Mouse (Mus musculus) hindbrain, embryonic 16.5 days (tissue): ENCODE measurements around the gene Rac3. TPM values are rescaled to one million over a fixed set of nuclear protein-coding genes. Genes with fewer than 3 reads are reported as not detected.

Experiments used
- ATAC-seq: fragments of 200-750 bp; cut with Nextera tagmentation; 2 replicates; pipeline ENCODE4 v1.8.0; 2017; ENCODE audit warnings: moderate TSS enrichment, moderate library complexity
- H3K27ac ChIP-seq: fragments of 300-500 bp; sonication (generic); 2 replicates; pipeline ENCODE4 v1.5.1; 2014; ENCODE audit warnings: low read depth, mild to moderate bottlenecking, control low read depth, low read length, moderate library complexity
- H3K27me3 ChIP-seq: fragments of 300-500 bp; sonication (generic); replicated peaks from 2 replicates; pipeline ENCODE4 v1.6.1; 2014; ENCODE audit warnings: low read length; ENCODE audit not compliant: control insufficient read depth, insufficient read depth
- H3K36me3 ChIP-seq: fragments of 300-500 bp; sonication (generic); 2 replicates; pipeline ENCODE4 v1.6.1; 2014; ENCODE audit warnings: mild to moderate bottlenecking, low read length, moderate library complexity, mixed read lengths; ENCODE audit not compliant: control insufficient read depth, insufficient read depth
- H3K4me1 ChIP-seq: fragments of 300-500 bp; sonication (generic); 2 replicates; pipeline ENCODE4 v1.6.1; 2014; ENCODE audit warnings: low read depth, low read length; ENCODE audit not compliant: control insufficient read depth, insufficient read depth
- H3K4me2 ChIP-seq: fragments of 300-500 bp; sonication (generic); 2 replicates; pipeline ENCODE4 v1.6.1; 2014; ENCODE audit warnings: mild to moderate bottlenecking, low read length, control low read depth, moderate library complexity
- H3K4me3 ChIP-seq: fragments of 300-500 bp; sonication (generic); 2 replicates; pipeline ENCODE4 v1.5.1; 2014; ENCODE audit warnings: mild to moderate bottlenecking, low read length, control low read depth, moderate library complexity
- H3K9ac ChIP-seq: fragments of 300-500 bp; sonication (generic); 2 replicates; pipeline ENCODE4 v1.6.1; 2014; ENCODE audit warnings: low read depth, mild to moderate bottlenecking, control low read depth, low read length, moderate library complexity
- H3K9me3 ChIP-seq: fragments of 300-500 bp; sonication (generic); 2 replicates; pipeline ENCODE4 v1.6.1; 2014; ENCODE audit warnings: mild to moderate bottlenecking, low read length, moderate library complexity; ENCODE audit not compliant: control insufficient read depth
- WGBS: fragments of 180-500 bp; shearing (Covaris S2); extraction: QIAGEN DNeasy Blood & Tissue Kit; methylation state at CpG from one replicate; pipeline ENCODE4 v1.1.7; 2014; 5-methylcytosine and 5-hydroxymethylcytosine counted together
- polyA plus RNA-seq: library from polyadenylated mRNA; unstranded; fragments of >200 nt; fragmentation: Nextera tagmentation; extraction: Ambion mirVana; gene quantifications from 2 replicates; pipeline ENCODE4 v1.2.1, GENCODE M21; 2015

Rac3 gene
- polyA plus RNA-seq, 1 experiment from 2014 or later = 705 TPM

GRCm38 (mm10) chr11:120697741-120698140 lies 23.5 kb upstream of the Rac3 start:
- H3K27ac ChIP-seq = no peak overlapping the region
- H3K4me3 ChIP-seq = no peak overlapping the region
- peaks cover 13% of the 10 kb centered on the region for H3K36me3 ChIP-seq
- no peaks in the 10 kb centered on the region for H3K4me1 ChIP-seq
- no peak for ATAC-seq
- no peak overlapping the region for H3K9ac ChIP-seq
- no peaks in the 10 kb centered on the region for H3K9me3 ChIP-seq
- H3K4me2 ChIP-seq = no peak overlapping the region
- no peaks in the 10 kb centered on the region for H3K27me3 ChIP-seq
- WGBS = 79% methylated on average over 10 of the region's 10 CpGs

DNA sequence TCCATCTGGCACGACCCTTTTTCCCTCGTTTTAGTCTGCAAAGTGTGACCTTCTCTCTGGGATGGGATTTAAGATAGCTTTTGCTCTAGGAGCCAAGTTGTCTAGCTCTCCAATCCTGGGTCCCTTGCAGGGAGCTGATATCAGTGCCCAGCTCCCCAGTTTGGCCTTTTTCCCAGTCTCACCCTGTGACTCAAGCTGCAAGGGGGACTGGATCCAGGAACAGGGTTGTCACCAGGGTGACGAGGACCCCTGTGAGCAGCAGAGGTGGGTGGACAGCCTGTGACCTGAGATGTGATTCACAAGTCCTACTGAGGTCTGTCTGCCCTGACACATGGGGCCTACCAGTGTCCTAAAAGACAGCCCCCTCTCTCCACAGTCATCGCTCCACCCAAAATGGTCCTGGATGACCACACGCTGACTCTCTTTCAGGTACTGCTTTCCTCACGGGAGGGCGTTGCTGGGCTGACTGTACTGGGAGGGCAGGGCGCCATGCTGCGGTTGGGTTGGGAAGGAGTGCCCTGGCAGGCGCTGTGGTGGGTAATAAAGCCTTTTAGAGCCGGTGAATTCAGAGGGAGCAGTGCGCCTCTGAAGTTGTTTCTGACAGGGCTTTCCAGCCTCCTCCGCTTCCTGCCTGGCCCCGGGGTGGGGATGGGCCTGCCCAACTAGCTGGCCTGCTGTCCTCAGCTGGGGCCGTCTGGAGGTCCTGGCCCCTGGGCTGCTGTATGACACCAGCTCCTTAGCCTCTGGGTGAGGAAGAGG lies 17.4 kb upstream of the Rac3 start:
- Histone ChIP-seq H3K36me3 (peaks cover 10% of the 10 kb centered on the region; the same call in 1 of the 2 replicates), H3K27me3 (no peaks in the 10 kb centered on the region), H3K4me2 (no peak overlapping the region), H3K9me3 (no peaks in the 10 kb centered on the region), H3K27ac (no peak overlapping the region), H3K4me3 (no peak overlapping the region), H3K9ac (peak overlapping the region; percentile 5; the same call in 1 of the 2 replicates), H3K4me1 (peaks cover 12% of the 10 kb centered on the region)
- no peak for ATAC-seq
- WGBS = 32% methylated on average over 15 of the region's 15 CpGs

GRCm38 (mm10) chr11:120704486-120705325 lies 16.6 kb upstream of the Rac3 start:
- WGBS = 15% methylated on average over 8 of the region's 8 CpGs
- Histone ChIP-seq H3K4me1 (peaks cover 12% of the 10 kb centered on the region), H3K36me3 (peaks cover 10% of the 10 kb centered on the region; the same call in 1 of the 2 replicates), H3K27me3 (no peaks in the 10 kb centered on the region), H3K9me3 (no peaks in the 10 kb centered on the region), H3K27ac (no peak overlapping the region), H3K4me2 (no peak overlapping the region), H3K9ac (no peak overlapping the region; the same call in 1 of the 2 replicates), H3K4me3 (no peak overlapping the region)
- ATAC-seq = no peak; the same call in 1 of the 2 replicates

DNA sequence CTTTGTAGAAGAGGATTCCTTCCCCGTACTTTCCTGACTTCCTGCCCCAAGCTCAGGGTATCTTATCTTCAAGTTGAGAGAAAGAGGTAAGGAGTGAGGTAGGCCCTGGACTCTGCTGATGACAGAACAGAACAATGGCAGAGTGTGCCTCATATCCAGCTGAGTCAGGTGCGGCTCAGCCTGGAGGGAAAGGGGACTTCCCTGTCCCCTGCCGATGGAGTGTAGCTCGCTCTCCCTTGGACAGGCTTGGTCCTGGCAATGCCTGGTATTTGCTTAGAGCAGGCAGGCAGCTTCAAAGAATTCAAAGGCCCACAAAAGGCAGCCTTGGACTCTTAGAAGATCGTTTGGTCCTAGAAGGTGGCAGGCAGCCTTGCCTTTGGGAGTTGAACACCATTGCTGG lies 15.2 kb upstream of the Rac3 start:
- Histone ChIP-seq H3K4me3 (no peak overlapping the region), H3K4me2 (no peak overlapping the region), H3K9me3 (no peaks in the 10 kb centered on the region), H3K4me1 (peaks cover 12% of the 10 kb centered on the region), H3K27ac (no peak overlapping the region), H3K9ac (no peak overlapping the region), H3K27me3 (no peaks in the 10 kb centered on the region), H3K36me3 (peaks cover 7% of the 10 kb centered on the region)
- 61% methylated on average over 5 of the region's 5 CpGs for WGBS
- no peak for ATAC-seq

DNA sequence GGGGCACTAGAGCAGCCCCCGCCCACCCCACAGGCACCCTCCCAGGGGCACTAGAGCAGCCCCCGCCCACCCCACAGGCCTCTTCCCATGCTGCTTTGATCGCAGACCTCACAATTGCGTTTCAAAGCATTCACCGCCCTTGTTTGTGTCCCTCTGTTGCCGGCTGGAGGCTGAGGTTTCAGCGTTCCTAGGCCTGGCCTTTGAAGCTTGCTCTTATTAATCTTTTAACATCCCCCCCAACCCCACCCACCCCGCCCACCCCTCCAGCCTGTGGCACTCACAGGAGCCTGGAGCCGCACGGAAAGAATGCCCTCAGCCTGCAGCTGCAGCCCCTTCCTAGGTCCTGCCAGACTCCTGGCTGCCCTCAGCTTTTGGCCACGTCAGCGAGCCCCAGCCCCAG lies 14.0 kb upstream of the Rac3 start:
- Histone ChIP-seq H3K9me3 (no peaks in the 10 kb centered on the region), H3K4me2 (no peak overlapping the region), H3K4me1 (peaks cover 13% of the 10 kb centered on the region), H3K9ac (0 out of 2 replicates have a peak overlapping the region, but pooled peaks have one; percentile 22), H3K27ac (no peak overlapping the region; the same call in 1 of the 2 replicates), H3K4me3 (no peak overlapping the region), H3K36me3 (peaks cover 8% of the 10 kb centered on the region), H3K27me3 (no peaks in the 10 kb centered on the region)
- WGBS = 13% methylated on average over 11 of the region's 12 CpGs
- no peak for ATAC-seq

DNA sequence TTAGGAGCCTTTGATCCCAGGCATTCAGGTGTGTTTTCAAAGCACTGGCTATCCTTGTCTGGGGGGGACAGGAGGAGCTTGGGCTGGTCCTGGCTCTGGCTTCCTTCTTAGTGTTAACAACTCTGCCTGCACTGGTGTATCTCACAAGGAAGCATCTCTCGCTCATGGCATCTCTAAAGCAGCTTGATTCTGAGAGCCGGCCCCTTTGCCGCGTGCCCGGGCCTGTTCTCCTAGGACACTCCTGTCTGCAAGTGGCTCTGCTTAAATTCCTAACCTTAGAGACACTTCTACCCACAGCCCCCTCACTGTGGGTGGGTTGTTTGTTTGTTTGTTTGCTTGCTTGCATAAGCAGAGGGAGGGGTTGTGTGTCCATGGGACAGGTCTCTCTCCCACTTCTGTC lies 13.3 kb upstream of the Rac3 start:
- Histone ChIP-seq H3K4me2 (no peak overlapping the region), H3K36me3 (peaks cover 5% of the 10 kb centered on the region), H3K27me3 (no peaks in the 10 kb centered on the region), H3K27ac (no peak overlapping the region), H3K4me3 (no peak overlapping the region), H3K9ac (no peak overlapping the region; the same call in 1 of the 2 replicates), H3K9me3 (no peaks in the 10 kb centered on the region), H3K4me1 (peaks cover 20% of the 10 kb centered on the region)
- ATAC-seq = no peak
- 31% methylated on average over 5 of the region's 5 CpGs for WGBS

GRCm38 (mm10) chr11:120709551-120709950 lies 11.7 kb upstream of the Rac3 start:
- Histone ChIP-seq H3K9ac (no peak overlapping the region), H3K36me3 (peaks cover 3% of the 10 kb centered on the region; the same call in 1 of the 2 replicates), H3K27ac (no peak overlapping the region), H3K4me2 (no peak overlapping the region), H3K27me3 (no peaks in the 10 kb centered on the region), H3K4me3 (no peak overlapping the region), H3K9me3 (no peaks in the 10 kb centered on the region), H3K4me1 (peaks cover 19% of the 10 kb centered on the region)
- 86% methylated on average over 2 of the region's 2 CpGs for WGBS
- ATAC-seq = no peak

DNA sequence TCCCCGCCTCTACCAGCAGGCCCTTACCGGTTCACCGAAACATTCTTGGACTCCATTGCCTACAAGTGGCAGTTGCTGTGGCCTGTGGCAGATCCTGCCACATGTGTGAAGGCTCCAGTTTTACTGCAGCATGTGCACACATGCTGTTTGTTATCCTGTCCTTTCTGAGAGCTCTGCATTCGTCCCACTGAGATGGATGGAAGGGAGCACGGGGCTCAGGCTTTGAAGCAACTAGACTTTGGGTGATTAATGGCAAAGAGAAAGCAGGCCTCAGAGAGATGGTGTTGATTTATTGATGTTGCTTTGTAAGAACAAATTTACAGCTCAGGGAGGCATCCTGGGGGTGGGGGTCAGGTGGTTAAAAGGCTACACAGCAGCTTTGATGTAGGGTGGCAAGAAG lies 10.6 kb upstream of the Rac3 start:
- H3K27ac ChIP-seq = no peak overlapping the region
- peaks cover 3% of the 10 kb centered on the region; the same call in 1 of the 2 replicates for H3K36me3 ChIP-seq
- no peak overlapping the region for H3K9ac ChIP-seq
- WGBS = 71% methylated on average over 5 of the region's 5 CpGs
- H3K4me1 ChIP-seq = peaks cover 19% of the 10 kb centered on the region
- no peak overlapping the region for H3K4me2 ChIP-seq
- H3K9me3 ChIP-seq = no peaks in the 10 kb centered on the region
- no peak overlapping the region for H3K4me3 ChIP-seq
- no peak for ATAC-seq
- H3K27me3 ChIP-seq = no peaks in the 10 kb centered on the region

GRCm38 (mm10) chr11:120711980-120712604 lies 9.2 kb upstream of the Rac3 start:
- Histone ChIP-seq H3K4me3 (no peak overlapping the region), H3K9me3 (no peaks in the 10 kb centered on the region)
- ATAC-seq = no peak

More at GRCm38 (mm10) chr11:120711980-120712604, 9.2 kb upstream of the Rac3 start:
- peak overlapping the region; percentile 77; the same call in 1 of the 2 replicates for H3K9ac ChIP-seq
- H3K4me2 ChIP-seq = peak overlapping the region; percentile 99
- H3K27me3 ChIP-seq = no peaks in the 10 kb centered on the region
- 63% methylated on average over 8 of the region's 8 CpGs for WGBS
- H3K27ac ChIP-seq = no peak overlapping the region
- H3K4me1 ChIP-seq = peaks cover 19% of the 10 kb centered on the region
- H3K36me3 ChIP-seq = peaks cover 5% of the 10 kb centered on the region
